Mouse (Mus musculus) embryonic facial prominence, embryonic 15.5 days (tissue): ENCODE data around the gene Derl3. TPM values are rescaled to one million over a fixed set of nuclear protein-coding genes. Genes with fewer than 3 reads are reported as not detected.
A peak's percentile ranks its signal among the peaks of the same experiment; 100 is the strongest.
"Not testable (repeated sequence)": the region's sequence is repeated elsewhere in the genome, so short reads cannot be mapped to it uniquely, and the experiment has no call there.

Experiments
- ATAC-seq: fragments of 200-750 bp; cut with Nextera tagmentation; 2 replicates; pipeline ENCODE4 v1.8.0; 2017; ENCODE audit warnings: low read depth, moderate TSS enrichment; ENCODE audit not compliant: insufficient number of reproducible peaks, low FRiP score, low TSS enrichment
- H3K27ac ChIP-seq: fragments of 300-500 bp; sonication (generic); replicated peaks from 2 replicates; pipeline ENCODE4 v1.5.1; 2015; ENCODE audit warnings: mild to moderate bottlenecking, inconsistent platforms
- H3K27me3 ChIP-seq: fragments of 300-500 bp; sonication (generic); 2 replicates; pipeline ENCODE4 v1.6.1; 2015; ENCODE audit warnings: inconsistent platforms
- H3K36me3 ChIP-seq: fragments of 300-500 bp; sonication (generic); 2 replicates; pipeline ENCODE4 v1.6.1; 2015; ENCODE audit warnings: mild to moderate bottlenecking, inconsistent platforms
- H3K4me1 ChIP-seq: fragments of 300-500 bp; sonication (generic); 2 replicates; pipeline ENCODE4 v1.6.1; 2015; ENCODE audit warnings: inconsistent platforms
- H3K4me2 ChIP-seq: fragments of 300-500 bp; sonication (generic); replicated peaks from 2 replicates; pipeline ENCODE4 v1.6.1; 2015; ENCODE audit warnings: mild to moderate bottlenecking, inconsistent platforms
- H3K4me3 ChIP-seq: fragments of 300-500 bp; sonication (generic); replicated peaks from 2 replicates; pipeline ENCODE4 v1.5.1; 2015; ENCODE audit warnings: mild to moderate bottlenecking, inconsistent platforms
- H3K9ac ChIP-seq: fragments of 300-500 bp; sonication (generic); 2 replicates; pipeline ENCODE4 v1.6.1; 2015; ENCODE audit warnings: inconsistent platforms
- H3K9me3 ChIP-seq: fragments of 300-500 bp; sonication (generic); replicated peaks from 2 replicates; pipeline ENCODE4 v1.6.1; 2016; ENCODE audit warnings: inconsistent platforms
- WGBS: fragments of 180-500 bp; shearing (Covaris S2); methylation state at CpG from one replicate; pipeline ENCODE4 v1.1.7; 2015; 5-methylcytosine and 5-hydroxymethylcytosine counted together
- polyA plus RNA-seq: library from polyadenylated mRNA; unstranded; fragments of >200 nt; fragmentation: Nextera tagmentation; extraction: Ambion mirVana; gene quantifications from 2 replicates; pipeline ENCODE4 v1.2.1, GENCODE M21; 2015

Derl3 gene
- polyA plus RNA-seq, 1 experiment from 2014 or later = 2.0 TPM

DNA sequence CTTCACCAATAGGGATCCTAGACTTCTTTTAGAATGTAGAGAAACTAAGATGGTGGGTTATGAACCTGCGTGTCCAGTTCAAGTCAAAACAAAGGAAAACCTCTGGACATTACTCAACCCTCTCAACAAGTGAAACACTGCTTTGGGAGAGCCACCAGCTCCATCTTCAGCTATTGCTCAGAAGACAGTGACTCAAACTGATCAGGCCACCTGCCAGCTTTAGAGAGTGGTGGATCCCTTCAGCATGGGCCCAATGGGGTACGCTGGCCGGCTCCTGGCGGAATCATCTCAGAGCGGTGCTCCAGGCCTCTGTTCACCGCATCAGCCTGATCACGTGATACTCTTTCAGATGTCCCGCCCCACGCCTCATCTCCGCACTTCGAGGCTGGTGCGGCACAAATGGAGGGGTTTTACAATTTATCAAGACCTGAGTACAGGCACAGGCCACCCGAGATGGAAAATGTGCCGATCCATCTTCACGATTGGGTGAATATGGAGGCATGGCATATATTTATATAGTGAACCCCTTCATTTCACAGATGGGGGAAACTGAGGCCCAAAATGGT, 37.7 kb upstream of the Derl3 start:
- ATAC-seq = no peak
- peaks cover 8% of the 10 kb centered on the region for H3K36me3 ChIP-seq
- H3K4me1 ChIP-seq = peaks cover 33% of the 10 kb centered on the region
- H3K4me3 ChIP-seq = no peak overlapping the region
- no peak overlapping the region for H3K9ac ChIP-seq
- WGBS = 88% methylated on average over 15 of the region's 15 CpGs
- H3K4me2 ChIP-seq = no peak overlapping the region
- no peaks in the 10 kb centered on the region for H3K27me3 ChIP-seq
- no peaks in the 10 kb centered on the region for H3K9me3 ChIP-seq
- no peak overlapping the region for H3K27ac ChIP-seq

DNA sequence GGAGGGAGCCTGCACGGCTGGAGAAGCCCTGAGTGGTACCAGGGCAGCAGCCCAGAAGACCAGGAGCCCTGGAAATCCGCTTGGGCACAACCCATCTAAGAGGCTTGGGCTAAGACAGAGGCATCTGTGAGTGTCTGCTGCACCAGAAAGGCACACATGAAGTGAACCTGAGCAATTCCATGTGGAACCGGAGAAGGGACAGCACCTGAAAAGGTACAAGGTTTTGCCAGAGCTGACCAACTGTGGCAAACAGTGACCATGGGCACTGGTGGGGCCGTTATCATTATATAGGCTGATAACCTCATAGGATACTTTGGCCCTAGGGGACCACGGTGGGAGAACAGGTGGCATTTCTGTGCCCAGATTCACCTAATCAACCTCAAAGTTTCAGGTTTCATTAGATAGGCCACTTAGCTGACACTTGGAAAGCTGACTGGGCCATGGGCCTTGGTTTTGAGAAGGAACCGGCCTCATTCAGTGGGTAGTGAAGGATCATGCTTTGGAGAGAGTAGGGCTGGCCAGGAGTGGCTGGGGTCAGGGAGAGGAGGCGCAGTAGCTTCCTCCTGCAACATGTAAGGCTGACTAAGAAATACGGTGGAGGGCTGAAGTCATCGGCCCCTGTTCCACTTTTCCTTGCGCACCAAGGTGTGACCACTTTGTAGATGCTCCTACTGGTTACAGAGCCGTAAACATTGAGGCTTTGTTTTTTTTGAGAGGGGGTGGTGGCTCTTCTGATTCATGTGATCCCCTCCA, 36.9 kb upstream of the Derl3 start:
- H3K36me3 ChIP-seq = peaks cover 8% of the 10 kb centered on the region
- H3K9me3 ChIP-seq = no peaks in the 10 kb centered on the region
- H3K27ac ChIP-seq = no peak overlapping the region
- 76% methylated on average over 11 of the region's 11 CpGs for WGBS
- peaks cover 31% of the 10 kb centered on the region for H3K4me1 ChIP-seq
- no peak overlapping the region for H3K4me2 ChIP-seq
- no peak overlapping the region for H3K9ac ChIP-seq
- H3K4me3 ChIP-seq = no peak overlapping the region
- ATAC-seq = no peak
- H3K27me3 ChIP-seq = no peaks in the 10 kb centered on the region

DNA sequence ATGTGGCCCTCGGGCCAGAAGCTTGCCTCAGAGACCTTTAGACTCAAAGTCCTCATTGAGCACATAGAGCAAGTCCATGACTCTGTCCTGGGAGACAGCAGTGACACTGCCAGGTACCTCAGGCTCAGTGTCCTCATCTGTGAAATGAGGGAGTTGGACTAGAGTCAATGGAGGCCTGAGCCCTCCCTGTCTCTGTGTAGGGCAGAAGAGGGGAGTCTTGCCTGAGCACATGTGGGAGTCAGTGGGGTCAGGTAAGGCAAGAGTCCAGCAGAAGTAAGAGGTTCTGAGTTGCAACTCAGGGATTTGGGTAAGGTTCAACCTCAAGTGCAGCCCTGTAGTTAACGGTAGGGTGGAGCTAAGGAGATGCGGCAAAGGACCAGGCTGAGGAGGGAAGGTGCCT, 36.2 kb upstream of the Derl3 start:
- Histone ChIP-seq H3K4me1 (peaks cover 25% of the 10 kb centered on the region), H3K9me3 (no peaks in the 10 kb centered on the region), H3K4me2 (no peak overlapping the region), H3K36me3 (peaks cover 8% of the 10 kb centered on the region), H3K27ac (no peak overlapping the region), H3K9ac (no peak overlapping the region), H3K27me3 (no peaks in the 10 kb centered on the region), H3K4me3 (no peak overlapping the region)
- 75% methylated on average over 3 of the region's 3 CpGs for WGBS
- ATAC-seq = no peak

DNA sequence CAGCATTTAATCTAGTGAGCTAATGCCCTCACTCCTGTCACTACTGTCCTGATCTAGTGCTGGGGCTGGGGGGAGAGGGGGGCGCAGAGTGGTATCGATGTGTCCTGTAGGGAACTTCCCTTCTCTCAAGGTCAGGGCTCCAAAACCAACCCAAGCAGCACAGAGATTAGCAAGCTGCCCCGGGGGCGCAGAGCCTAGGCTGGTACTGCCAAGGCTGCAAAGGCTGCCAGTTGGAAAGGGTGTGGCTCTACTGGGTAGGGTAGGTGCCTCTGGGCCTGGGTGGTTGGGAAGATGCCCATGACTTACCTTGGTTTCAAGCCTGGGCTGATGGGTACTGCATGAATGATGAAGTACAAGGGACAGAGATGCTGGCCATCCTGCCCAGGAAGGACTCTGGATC, 35.6 kb upstream of the Derl3 start:
- H3K4me2 ChIP-seq = no peak overlapping the region
- no peak overlapping the region for H3K9ac ChIP-seq
- no peaks in the 10 kb centered on the region for H3K9me3 ChIP-seq
- no peak for ATAC-seq
- no peak overlapping the region for H3K27ac ChIP-seq
- no peak overlapping the region for H3K4me3 ChIP-seq
- H3K4me1 ChIP-seq = peaks cover 25% of the 10 kb centered on the region
- peaks cover 8% of the 10 kb centered on the region for H3K36me3 ChIP-seq
- WGBS = 89% methylated on average over 4 of the region's 4 CpGs
- H3K27me3 ChIP-seq = no peaks in the 10 kb centered on the region

DNA sequence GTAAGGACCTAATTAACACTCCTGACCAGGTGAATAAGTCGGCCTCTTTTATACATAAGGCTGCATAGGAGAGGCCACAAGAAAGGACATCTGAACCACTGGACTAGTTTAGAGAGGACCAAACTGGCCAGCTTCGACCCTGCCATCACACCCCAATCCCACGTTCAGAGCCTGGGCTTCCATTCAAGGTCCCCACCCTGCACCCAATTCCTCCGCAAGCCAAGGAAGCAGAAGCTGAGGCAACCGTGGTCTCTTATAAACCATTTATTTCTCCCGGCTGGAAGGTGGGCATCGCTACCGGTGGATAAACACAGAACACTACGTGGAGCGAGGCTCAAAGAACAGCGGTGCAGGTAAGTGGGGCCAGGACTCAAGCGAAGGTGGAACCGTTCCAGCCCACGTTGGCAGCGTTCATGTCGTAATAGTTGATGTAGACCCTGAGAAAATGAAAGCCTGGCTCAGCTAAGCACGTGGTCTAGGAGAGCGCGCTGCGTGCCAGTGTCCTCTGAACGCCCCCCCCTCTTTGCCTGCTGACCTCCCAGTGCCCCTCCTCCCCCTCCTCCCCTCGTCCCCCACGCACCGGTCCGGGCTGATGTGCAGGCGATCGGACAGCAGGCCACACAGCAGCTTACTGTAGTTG, 34.0 kb upstream of the Derl3 start:
- no peaks in the 10 kb centered on the region for H3K27me3 ChIP-seq
- peak overlapping the region; percentile 94 for H3K27ac ChIP-seq
- peaks cover 25% of the 10 kb centered on the region for H3K4me1 ChIP-seq
- no peaks in the 10 kb centered on the region for H3K9me3 ChIP-seq
- 2% methylated on average over 27 of the region's 27 CpGs for WGBS
- H3K9ac ChIP-seq = peak overlapping the region; percentile 18; the same call in 1 of the 2 replicates
- ATAC-seq = peak; percentile 40
- peaks cover 8% of the 10 kb centered on the region for H3K36me3 ChIP-seq
- H3K4me2 ChIP-seq = peak overlapping the region; percentile 57
- H3K4me3 ChIP-seq = peak overlapping the region; percentile 77

DNA sequence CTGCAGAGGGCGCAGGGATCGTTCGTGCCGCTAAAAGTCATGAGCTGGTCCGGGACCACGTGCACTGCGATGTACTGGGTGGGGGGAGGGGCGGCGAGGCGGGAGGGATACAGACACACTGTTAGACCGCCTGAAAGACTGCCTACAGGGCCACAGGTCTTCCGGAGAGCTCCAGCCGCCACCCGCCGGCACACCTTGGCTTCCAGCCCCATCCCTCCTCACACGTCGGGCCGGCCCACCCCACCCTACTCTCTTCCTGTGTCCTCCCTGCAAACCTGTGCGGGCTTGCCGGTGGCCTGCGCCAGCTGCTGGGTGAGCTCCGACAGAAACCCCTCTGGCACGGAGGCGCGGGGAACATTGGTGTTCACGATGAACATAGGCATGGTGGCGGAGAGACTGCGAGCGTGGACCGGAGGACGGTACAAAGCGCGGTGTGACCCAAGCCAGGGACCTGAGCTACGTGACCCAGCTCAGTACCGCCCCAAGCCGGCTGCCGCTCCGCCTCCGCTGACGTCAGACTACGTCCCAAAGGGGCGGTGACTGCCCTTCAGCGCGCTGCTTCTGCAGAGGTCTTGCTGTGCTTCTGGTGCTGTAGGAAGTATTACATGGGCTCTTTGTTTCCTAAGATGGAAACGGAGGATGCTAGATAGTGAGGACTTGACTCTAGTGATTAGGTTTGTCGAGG, 33.3 kb upstream of the Derl3 start, which contains the start of gene Mif:
Gene Mif (minus strand): TSS at position 455 of the 685 bp plus-strand sequence.
- WGBS = under 1% methylated on average over 43 of the region's 46 CpGs
- not testable (repeated sequence) for H3K9me3 ChIP-seq, H3K36me3 ChIP-seq, H3K27me3 ChIP-seq
- H3K4me1 ChIP-seq = peaks cover 25% of the 10 kb centered on the region
- H3K4me3 ChIP-seq = peak within 1 kb of the TSS; percentile 77
- peak within 1 kb of the TSS; percentile 57 for H3K4me2 ChIP-seq
- peak within 1 kb of the TSS; percentile 92 for H3K9ac ChIP-seq
- peak; percentile 95 for ATAC-seq
- peak within 1 kb of the TSS; percentile 94 for H3K27ac ChIP-seq

DNA sequence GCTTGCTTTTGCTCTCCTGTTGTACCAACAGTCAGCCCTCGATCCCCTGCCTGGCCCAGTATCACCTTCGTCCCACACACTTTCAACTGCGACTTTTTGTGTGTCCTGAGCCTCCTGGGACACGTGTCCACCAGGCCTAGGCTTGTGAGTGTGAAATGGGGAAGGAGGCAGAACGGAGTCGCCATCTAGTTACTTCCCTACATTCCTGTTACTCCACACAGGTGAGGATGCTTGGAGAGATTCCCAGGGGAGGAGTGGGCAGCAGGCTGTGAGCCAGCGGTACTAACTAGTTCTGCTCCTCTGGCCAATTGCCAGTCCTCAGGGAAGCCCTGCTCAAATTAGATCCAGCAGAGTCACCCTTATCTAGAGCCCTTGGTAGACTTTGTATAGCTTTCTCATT, 32.5 kb upstream of the Derl3 start:
- Histone ChIP-seq H3K27me3 (no peaks in the 10 kb centered on the region), H3K4me3 (no peak overlapping the region; the same call in 1 of the 2 replicates), H3K4me1 (peaks cover 25% of the 10 kb centered on the region), H3K9ac (no peak overlapping the region), H3K4me2 (peak overlapping the region; percentile 57), H3K27ac (peak overlapping the region; percentile 94), H3K36me3 (peaks cover 8% of the 10 kb centered on the region), H3K9me3 (no peaks in the 10 kb centered on the region)
- WGBS = 31% methylated on average over 7 of the region's 7 CpGs
- no peak for ATAC-seq

DNA sequence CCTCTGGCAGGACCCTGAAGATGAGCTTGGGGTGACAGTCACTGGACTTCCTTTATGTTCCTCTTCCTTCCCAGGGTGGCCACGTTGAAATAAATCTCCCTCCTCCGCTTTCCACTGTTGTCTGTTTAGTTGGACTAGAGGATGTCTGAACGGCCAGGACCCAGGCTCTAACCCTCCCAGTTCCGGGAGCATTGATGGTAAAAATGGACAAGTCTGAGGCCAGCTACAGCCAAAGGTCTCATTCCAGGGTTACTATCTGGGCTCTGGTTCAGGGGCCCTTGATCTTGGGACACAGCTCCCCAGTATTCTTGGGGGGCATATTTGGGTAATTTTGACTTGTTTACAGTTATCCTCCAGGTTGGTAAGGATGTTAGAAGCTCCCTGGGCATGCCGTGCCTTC, 31.6 kb upstream of the Derl3 start:
- no peak overlapping the region for H3K4me2 ChIP-seq
- no peak overlapping the region for H3K4me3 ChIP-seq
- WGBS = 75% methylated on average over 5 of the region's 5 CpGs
- peaks cover 25% of the 10 kb centered on the region for H3K4me1 ChIP-seq
- H3K27ac ChIP-seq = no peak overlapping the region
- H3K9me3 ChIP-seq = no peaks in the 10 kb centered on the region
- H3K9ac ChIP-seq = no peak overlapping the region
- no peaks in the 10 kb centered on the region for H3K27me3 ChIP-seq
- no peak for ATAC-seq
- peaks cover 8% of the 10 kb centered on the region for H3K36me3 ChIP-seq

DNA sequence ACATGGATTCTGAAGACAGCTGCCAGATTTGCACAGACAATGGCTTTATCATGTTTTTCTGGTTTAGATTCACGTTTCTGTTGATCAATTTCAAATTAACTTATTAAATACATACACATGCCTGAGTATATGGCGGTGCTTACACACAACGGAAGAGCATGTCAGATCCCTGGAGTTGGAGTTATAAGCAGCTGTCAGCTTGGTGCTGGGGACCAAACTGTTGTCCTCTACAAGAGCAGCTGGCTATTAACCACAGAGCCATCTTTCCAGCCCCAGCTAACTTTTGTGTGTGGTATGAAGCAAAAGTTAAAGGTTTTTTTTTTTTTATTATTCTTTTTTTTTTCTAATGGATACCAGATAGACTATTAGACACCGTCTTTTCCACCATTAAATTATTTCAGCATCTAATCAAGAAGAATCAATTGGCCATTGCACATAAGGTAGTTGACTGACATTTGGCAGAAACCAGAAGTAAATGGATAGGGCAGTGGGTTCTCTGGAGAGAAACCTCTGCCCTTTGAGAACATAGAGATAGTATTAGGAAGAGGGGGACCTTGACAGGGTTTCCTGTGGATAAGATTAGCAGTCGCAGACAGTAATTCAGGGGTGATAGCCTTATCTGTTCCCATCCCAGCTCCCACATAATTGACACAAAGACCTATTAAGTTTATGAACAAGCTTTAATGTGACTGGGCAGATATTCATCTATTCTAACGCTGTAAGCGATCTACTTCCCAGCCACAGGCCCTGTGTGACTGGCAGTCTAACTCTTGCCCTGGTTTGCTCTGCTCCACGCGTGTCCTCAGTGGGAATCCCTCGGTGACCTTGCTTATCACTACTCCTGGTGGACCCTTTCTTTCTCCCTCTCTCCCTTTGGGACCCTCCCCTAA, 20.9 kb upstream of the Derl3 start:
- H3K27me3 ChIP-seq = no peaks in the 10 kb centered on the region
- H3K4me3 ChIP-seq = peak overlapping the region; percentile 41
- no peak overlapping the region for H3K9ac ChIP-seq
- H3K4me1 ChIP-seq = peaks cover 18% of the 10 kb centered on the region
- ATAC-seq = no peak
- peak overlapping the region; percentile 65; the same call in 1 of the 2 replicates for H3K27ac ChIP-seq
- peak overlapping the region; percentile 59 for H3K4me2 ChIP-seq
- no peaks in the 10 kb centered on the region for H3K9me3 ChIP-seq
- H3K36me3 ChIP-seq = no peaks in the 10 kb centered on the region
- WGBS = 30% methylated on average over 10 of the region's 10 CpGs

DNA sequence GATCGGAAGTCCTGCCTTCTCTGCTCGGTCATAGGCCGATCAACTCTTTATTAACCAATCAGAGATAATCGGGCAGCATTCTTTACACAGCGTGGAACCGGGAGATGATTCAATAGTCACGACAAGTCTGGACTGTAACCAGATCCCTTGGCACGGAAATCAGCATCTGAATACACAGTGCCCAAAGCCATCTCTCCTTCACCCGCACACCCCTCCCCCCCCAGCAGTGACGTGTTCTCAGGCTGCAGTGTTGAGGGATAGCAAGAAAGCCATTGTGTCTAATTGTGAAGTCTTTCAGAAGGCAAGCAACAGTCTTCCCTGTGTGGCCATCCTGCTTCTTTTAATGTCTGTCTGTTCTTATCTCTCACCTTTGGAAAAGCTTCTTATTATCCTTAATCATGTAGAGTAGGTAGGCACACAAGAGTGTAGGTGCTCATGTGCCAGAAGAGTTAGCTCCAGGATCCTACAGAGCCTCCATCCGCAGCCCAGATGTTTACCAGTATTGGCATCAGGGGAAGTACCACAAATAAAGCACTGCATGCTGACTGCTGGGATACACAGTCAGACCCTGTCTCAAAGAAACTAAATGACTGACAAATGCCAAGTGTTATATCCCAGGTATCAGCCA, 20.2 kb upstream of the Derl3 start:
- WGBS = under 1% methylated on average over 11 of the region's 11 CpGs

More for the DNA sequence above, 20.2 kb upstream of the Derl3 start:
- Histone ChIP-seq H3K36me3 (no peaks in the 10 kb centered on the region), H3K4me2 (peak overlapping the region; percentile 59), H3K4me1 (peaks cover 18% of the 10 kb centered on the region), H3K27ac (peak overlapping the region; percentile 65), H3K4me3 (peak overlapping the region; percentile 41), H3K9ac (no peak overlapping the region), H3K27me3 (no peaks in the 10 kb centered on the region), H3K9me3 (no peaks in the 10 kb centered on the region)
- ATAC-seq = peak; percentile 92
